Mouse (Mus musculus): ENCODE measurements around the gene Anpep.

GRCm38 (mm10) chr7:79801391-79801790 lies 59.5 kb downstream of the Anpep start:
- no peak for TF ChIP-seq CTCF (IDR thresholded peaks at IDR 0.05; ENCODE audit: low read depth)
- TF ChIP-seq EP300 (optimal IDR thresholded peaks at IDR 0.05), result no peak

Measured in stomach, postnatal 0 days (tissue).